Mouse (Mus musculus) megakaryocyte progenitor cell, adult 5-6 weeks (primary cell): ENCODE data around the gene Rnf2. TPM values are rescaled to one million over a fixed set of nuclear protein-coding genes. Genes with fewer than 3 reads are reported as not detected.

Experiments
- ATAC-seq: replicated peaks from 2 replicates; pipeline ENCODE4 v1.8.0; 2016; ENCODE audit warnings: mild to moderate bottlenecking, moderate TSS enrichment, inconsistent platforms; ENCODE audit not compliant: poor library complexity
- total RNA-seq, 2 experiments: library from RNA; stranded (forward) in 1 of 2; stranded (reverse) in 1 of 2; fragments of 157-497, 149-512 nt in 1 of 2; fragments of 200-1000 nt in 1 of 2; gene quantifications; 2 replicates each; pipeline versions ENCODE4 v1.2.3 to v1.2.4; 2015 to 2017

The Rnf2 gene
- total RNA-seq (2015), result 54.5 and 61.9 TPM in 2 replicates
- total RNA-seq (2017), result 76.0 and 81.9 TPM in 2 replicates

DNA sequence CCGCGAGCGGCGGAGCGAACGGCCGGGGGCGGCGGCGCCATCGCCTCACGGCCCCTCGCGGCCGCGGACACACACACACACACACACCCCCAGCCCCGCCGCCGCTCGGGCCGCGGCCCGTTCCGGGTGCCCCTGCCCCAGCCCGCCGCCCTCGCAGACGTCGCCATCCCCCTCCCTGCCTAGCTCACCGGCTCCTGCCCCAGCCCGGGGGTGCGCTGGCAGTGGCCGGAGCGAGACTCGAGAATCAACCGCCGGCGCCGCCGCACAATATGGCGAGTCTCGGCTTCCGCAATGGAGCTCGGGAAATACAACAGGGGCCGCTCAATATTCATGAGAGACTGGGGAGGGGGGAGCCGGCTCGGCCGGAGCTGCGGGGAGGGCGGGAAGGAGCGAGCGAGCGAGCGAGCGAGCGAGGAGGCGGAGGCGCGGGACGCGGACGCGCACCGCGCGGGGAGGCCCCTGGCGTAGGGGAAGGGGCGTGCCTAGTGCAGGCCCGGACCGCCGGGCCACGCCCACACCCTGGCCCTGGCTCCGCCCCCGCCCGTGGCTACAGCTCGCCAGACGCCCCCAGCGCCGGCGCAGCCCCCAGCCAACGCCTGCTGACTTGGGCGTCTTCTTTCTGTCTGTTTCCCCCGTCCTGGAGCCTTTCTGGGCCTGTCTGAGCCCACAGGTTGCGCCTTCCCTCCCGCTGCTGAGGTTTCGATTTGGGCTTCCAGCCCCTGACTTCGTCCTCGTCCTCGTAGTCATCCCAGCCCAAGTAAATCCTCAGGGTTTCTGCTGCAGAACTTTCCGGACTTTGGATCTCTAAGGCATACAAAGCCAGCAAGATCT is at the start of gene Rnf2:
TSS of gene Rnf2 (minus strand) at position 425 of the 831 bp plus-strand sequence.
- peak; percentile 88 for ATAC-seq

DNA sequence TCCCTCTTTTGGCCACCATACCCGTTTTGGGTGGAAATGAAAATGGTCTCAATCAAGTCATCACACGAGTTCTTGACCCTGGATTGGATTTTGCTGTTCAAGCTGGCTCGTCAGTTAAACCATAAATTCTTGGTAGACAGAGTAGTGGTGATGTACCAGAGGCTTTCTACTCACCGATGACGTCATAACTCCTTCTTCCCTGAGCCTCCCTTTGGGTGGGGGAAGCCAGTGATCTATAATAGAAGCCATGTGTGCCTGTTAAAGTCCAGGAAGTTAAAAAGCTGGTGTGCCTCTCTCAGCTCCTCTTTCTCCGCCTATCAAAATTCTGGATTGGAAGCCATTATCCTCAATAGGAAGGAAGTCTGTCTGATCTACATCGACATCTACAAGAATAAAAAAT is 49.0 kb upstream of the Rnf2 start:
- no peak for ATAC-seq

GRCm38 (mm10) chr1:151548896-151549610 is 48.3 kb upstream of the Rnf2 start:
- no peak for ATAC-seq

GRCm38 (mm10) chr1:151545571-151545970 is 44.8 kb upstream of the Rnf2 start:
- no peak for ATAC-seq

DNA sequence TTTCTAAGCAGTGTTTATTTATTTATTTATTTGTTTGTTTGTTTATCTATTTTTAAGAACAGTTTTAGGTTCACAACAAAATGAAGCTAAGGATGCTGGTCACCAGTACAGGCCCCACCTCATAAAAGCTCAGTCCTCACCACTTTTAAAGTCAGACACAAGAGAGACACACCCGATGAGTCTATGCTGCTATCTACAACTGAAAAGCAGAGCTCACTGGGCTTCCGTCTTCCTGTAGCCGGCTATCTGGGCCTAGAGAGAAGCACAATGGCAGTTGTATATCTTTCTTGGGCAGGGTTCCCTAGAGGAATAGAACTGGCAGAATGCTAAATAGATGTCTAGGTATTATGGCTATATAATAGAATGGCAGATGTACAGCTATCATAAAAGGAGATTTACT is 43.8 kb upstream of the Rnf2 start:
- no peak for ATAC-seq

- no peak for ATAC-seq
Observed at GRCm38 (mm10) chr1:151543796-151544477, 43.2 kb upstream of the Rnf2 start.

GRCm38 (mm10) chr1:151526701-151527100 is 25.9 kb upstream of the Rnf2 start:
- ATAC-seq, result no peak

DNA sequence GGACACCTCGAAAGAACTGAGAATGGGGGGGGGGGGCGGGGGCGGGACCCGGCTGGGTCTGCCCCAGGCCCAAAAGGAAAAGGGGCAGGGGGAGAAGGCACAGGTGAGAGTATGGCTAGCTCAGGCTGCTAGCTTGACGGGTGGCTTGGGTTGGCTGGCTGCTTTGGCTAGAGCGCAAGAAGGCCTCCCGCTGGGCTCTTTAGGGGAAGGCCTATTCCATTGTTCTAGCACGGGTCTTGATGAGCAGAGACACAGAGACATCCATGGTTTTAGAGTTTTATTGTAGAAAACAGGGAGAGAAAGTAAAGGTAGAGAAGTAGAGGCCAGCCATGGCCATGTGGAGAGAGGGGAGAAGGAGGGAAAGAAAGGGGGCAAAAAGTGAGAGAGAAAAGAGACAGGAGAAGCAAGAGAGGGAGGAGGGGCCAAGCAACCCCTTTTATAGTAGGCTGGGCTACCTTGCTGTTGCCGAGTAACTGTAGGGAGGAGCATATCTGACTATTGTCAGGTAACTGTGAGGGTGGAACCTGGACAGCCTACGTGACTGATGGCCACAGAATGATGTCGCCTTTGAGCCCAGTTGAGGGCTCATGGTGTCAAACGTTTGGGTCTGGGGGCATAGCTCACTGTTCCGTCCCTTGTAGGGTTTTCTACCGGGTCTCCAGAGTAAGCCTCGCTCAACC is 17.0 kb upstream of the Rnf2 start:
- ATAC-seq, result no peak

DNA sequence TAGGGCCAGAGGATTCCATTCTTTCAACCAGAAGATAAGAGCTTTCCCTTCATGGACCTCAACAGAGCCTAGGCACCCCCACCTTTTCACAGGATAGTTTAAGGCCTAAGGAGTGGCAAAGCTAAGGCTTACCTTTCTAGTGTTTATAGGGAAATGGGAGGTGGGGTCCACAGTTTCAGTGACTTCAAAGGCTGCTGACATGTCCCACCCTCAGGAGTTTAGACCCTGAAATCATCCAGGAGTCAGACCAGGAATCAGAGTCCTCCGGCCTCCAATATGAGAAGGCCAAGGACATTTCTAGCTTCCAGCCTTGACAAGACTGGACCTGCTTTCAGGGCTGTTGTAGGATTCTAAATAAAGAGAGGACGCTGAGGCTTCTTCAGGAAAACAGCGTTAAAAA is 16.1 kb upstream of the Rnf2 start:
- ATAC-seq, result no peak

DNA sequence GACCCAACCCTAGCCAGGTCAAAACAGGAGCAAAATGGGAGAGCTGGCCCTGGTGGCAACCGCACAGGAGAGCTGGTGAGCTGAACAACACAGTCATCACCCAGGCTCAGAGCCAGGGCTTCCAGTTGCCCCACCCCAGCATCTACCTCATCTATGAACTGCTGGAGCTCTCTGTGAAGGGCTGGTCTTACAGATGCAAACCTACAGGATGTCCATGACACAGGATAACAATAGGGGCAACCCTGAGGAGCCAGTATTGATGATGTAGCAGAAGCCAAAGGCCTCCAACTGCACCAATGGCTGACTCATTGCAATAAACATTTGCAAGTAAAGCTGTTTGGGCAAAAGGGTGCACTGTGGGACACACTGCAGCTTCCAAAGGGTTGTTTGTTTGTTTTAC is 15.0 kb upstream of the Rnf2 start:
- ATAC-seq, result 0 out of 2 replicates have a peak, but pooled peaks have one; percentile 42

GRCm38 (mm10) chr1:151514119-151514518 is 13.4 kb upstream of the Rnf2 start:
- no peak for ATAC-seq

- ATAC-seq, result no peak
Observed at GRCm38 (mm10) chr1:151510811-151511210, 10.1 kb upstream of the Rnf2 start.

GRCm38 (mm10) chr1:151499815-151500501 is 797 bp downstream of the Rnf2 start:
- peak; percentile 24 for ATAC-seq

- no peak for ATAC-seq
Observed at GRCm38 (mm10) chr1:151498381-151498780, 2.4 kb downstream of the Rnf2 start.

GRCm38 (mm10) chr1:151497942-151498341 is 2.8 kb downstream of the Rnf2 start:
- no peak for ATAC-seq

- peak; percentile 33 for ATAC-seq
Observed at GRCm38 (mm10) chr1:151497028-151497427, 3.7 kb downstream of the Rnf2 start.

DNA sequence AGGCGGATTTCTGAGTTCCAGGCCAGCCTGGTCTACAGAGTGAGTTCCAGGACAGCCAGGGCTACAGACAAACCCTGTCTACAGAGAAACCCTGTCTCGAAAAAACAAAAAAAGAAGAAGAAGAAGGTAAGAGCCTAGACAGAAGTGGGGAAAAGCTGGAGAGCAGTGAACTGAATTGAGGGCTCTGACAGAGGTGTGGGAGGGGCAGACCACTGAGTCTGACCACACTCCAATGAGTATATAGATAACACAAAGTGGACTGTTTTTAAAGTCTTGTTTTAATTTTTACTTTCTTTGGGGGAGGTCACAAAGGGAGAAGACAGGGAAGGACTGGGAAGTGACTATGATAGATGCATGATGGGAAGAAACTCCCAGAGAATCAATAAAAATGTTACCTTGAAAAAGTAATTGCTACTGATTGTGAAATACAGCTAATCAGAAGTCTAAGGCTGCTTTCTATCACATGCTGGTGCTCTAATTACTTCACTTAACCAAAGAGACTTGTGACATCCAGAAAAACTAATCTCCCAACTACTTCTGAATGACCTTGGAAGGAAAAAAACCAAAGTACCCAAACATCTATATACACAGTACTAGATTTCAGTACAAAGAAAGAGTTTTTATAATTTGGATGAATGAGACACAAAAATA is 5.0 kb downstream of the Rnf2 start:
- peak; percentile 44 for ATAC-seq

- ATAC-seq, result no peak
Observed at GRCm38 (mm10) chr1:151494711-151495110, 6.0 kb downstream of the Rnf2 start.

DNA sequence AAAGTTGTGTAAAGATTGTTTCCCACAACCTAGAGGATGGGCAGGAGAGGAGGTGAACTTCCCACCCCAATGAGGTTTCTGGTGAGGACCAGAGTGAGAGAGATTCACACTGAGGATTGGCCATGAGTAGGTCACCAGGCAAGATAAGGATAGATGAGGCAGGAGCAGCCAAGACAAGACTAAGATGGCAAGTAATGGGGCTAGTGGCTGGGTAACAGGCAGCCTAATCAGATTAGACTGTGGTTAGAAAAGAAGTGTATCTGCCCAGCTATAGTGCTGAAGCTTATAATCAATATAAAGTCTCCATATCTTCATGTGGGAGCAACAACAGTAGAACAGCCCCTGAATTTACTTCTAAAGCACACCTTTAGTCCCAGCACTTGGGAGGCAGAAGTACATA is 6.9 kb downstream of the Rnf2 start:
- peak; percentile 15; the same call in 1 of the 2 replicates for ATAC-seq

- ATAC-seq, result peak; percentile 38; the same call in 1 of the 2 replicates
Observed at GRCm38 (mm10) chr1:151492419-151492818, 8.3 kb downstream of the Rnf2 start.
